Mouse (Mus musculus): Measurements from ENCODE around the gene Lsm14b.

Lsm14b gene

DNA sequence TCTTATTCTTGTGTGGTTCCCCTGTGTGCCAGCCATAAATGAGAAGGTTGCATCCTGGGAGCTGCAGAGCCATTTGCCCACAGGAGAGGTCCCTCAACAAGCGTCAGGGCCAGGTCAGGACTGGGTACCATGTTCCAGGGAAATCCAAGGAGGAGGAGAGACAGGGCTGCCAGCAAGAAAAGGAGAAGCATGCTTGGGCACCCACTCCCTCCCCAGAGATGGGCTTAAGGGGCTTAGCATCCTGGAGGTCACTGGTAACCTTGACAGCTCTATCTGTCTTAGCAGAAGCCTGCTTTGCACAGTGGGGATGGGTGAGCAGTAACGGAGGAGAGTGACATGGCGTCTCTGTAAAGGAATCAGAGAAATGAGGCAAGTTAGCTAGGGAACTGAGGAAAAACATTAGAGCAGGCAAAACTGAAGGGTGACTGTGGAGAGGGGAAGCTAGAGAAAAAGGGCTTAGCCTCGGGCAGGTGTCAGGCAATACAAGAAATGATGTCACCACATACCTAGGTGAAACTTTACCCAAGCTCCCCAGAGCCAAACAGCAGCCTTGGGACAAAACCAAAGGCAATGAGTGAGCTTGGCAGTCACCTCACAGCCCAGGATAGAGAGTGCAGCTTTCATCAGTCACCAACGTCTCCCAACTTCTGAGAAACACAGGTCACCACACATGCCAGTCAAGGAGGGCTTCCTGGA, 19.0 kb upstream of the Lsm14b start:
- no peak for TF ChIP-seq GATA4 (IDR thresholded peaks at IDR 0.05; ENCODE audit: insufficient replicate concordance, low read length)

DNA sequence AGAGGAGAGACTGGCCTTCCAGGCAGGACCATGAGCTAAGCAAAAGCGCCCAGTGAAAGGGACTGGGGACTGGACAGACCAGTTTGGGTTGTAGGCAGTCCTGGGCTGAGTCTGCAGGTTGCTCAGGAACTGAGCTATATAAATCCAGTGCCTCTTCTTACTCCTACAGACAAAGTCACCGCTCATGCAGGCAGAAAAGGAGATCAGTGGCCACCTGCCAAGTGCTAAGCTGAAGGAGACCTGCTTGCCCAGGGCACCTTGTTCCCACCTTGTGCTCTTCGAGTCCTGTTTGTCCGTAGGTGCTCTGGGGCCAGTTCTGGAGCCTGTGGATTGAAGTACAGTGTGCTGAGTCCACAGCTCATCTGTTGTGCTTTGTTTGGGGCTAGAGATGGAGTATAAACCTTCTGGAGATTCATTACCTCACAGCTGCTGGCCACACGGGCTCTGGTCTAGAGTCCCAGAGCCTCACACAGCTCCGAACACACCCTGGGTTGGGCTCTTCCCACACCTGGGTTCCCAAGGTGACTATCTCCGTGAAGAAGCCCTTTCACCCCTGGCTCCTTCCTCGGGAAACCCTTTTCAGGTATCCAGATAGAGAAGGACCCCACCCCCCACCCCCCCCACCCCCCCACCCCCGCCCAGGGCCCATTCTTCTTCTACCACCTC, 18.3 kb upstream of the Lsm14b start:
- no peak for TF ChIP-seq GATA4 (IDR thresholded peaks at IDR 0.05; ENCODE audit: insufficient replicate concordance, low read length)

- no peak for TF ChIP-seq GATA4 (IDR thresholded peaks at IDR 0.05; ENCODE audit: insufficient replicate concordance, low read length)
These were observed 14.1 kb upstream of the Lsm14b start for GRCm38 (mm10) chr2:180010686-180011085.

DNA sequence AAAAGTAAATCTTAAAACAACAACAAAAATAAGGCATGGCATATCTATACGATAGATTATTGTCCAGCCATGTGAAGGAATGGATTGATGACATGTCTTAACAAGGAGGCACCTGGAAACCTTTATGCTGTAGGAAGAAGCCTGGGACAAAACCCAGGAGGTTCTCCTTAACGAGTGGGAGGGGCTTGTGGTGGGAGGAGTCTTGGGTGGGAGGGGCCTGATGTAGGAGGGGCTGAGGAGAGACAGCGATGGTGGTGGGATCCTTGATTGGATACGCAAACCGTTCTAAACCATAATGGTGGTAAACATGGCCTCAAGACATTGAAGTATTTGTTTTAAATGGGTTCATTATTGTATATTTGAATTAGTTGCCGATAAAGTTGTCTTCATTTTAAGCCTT, 13.4 kb upstream of the Lsm14b start:
- TF ChIP-seq GATA4 (IDR thresholded peaks at IDR 0.05; ENCODE audit: insufficient replicate concordance, low read length): no peak

GRCm38 (mm10) chr2:180013686-180014085, 11.1 kb upstream of the Lsm14b start:
- TF ChIP-seq GATA4 (IDR thresholded peaks at IDR 0.05; ENCODE audit: insufficient replicate concordance, low read length): no peak

DNA sequence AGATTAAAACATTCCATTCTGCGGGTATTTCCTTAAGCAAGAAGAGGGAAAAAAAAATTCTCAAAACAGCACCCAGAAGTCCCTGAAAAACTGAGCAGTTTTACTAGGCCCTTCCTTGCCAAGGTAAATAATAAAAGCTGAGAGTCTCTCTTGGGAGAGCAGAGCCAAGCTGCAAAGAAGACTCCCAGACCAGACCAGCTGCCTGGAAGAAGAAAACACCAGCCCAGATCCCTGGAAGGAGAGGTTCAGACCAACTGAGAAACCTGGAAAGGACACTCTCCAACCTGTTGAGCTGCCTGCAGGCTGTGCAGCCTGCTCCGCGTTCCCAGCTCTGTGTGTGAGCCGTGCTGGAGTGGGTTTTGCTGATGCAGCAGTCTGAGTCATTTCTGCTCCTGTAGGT, 7.2 kb upstream of the Lsm14b start:
- no peak for TF ChIP-seq GATA4 (IDR thresholded peaks at IDR 0.05; ENCODE audit: insufficient replicate concordance, low read length)

GRCm38 (mm10) chr2:180018573-180018972, 6.2 kb upstream of the Lsm14b start:
- no peak for TF ChIP-seq GATA4 (IDR thresholded peaks at IDR 0.05; ENCODE audit: insufficient replicate concordance, low read length)

GRCm38 (mm10) chr2:180020091-180020661, 4.6 kb upstream of the Lsm14b start:
- no peak for TF ChIP-seq GATA4 (IDR thresholded peaks at IDR 0.05; ENCODE audit: insufficient replicate concordance, low read length)

DNA sequence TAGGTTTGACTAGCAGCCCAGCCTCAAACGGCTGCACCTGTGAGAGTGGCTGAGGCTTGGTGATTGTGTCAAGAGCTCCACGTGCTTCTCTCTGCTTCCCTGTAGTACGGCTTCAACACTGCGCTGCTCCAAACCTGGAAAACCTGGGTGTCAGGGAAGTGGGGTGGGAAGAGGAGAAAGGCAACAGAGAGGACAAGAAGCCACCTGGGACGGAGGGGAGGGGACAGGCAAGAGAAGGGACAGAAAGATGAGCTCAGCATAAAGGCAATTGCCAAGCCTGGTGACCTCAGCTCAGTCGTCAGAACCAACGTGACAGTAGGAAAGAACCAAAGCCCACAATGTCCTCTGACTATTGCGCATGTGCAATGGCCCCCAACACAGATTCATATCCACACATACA, 3.9 kb upstream of the Lsm14b start:
- no peak for TF ChIP-seq GATA4 (IDR thresholded peaks at IDR 0.05; ENCODE audit: insufficient replicate concordance, low read length)

DNA sequence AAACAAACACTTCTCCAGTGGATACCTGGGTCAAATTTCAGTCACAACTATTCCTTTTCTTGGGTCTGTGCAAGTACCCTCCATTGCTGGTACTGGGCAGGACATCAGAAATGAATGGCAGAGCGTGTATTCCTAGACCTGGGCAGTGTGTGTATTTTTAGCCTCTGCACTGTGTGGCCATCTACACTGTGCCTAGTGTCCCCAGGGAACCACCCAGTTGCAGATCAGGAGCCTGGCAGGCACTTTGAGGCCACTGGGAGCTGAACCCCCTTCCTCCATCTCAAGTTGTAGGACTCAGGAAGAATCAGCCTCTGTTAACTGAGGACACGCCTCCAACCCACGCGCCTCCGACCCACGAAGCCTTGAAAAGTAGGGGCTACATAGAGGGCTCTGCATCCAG, 2.0 kb upstream of the Lsm14b start:
- TF ChIP-seq GATA4 (IDR thresholded peaks at IDR 0.05; ENCODE audit: insufficient replicate concordance, low read length): no peak

GRCm38 (mm10) chr2:180025135-180025860, 511 bp downstream of the Lsm14b start:
- no peak for TF ChIP-seq GATA4 (IDR thresholded peaks at IDR 0.05; ENCODE audit: insufficient replicate concordance, low read length)

GRCm38 (mm10) chr2:180025861-180026200, 1.0 kb downstream of the Lsm14b start:
- TF ChIP-seq GATA4 (IDR thresholded peaks at IDR 0.05; ENCODE audit: insufficient replicate concordance, low read length): no peak

DNA sequence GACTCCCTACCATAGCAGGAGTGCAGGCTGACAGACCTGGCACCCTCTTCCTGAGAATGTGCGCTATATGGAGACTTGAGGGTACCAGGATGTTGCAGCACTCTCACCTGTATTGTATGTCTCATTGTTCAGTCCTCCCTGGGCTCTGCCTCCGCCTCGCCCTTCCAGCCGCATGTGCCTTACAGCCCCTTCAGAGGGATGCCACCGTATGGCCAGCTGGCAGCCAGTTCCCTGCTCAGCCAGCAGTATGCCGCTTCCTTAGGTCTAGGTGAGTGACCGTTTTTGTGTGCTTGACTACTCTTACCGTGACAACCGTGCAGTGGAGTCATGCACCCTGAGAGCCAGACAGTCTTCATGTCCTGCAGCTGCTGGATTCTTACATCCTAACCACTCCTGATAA, 3.0 kb downstream of the Lsm14b start:
- TF ChIP-seq GATA4 (IDR thresholded peaks at IDR 0.05; ENCODE audit: insufficient replicate concordance, low read length): no peak

- TF ChIP-seq GATA4 (IDR thresholded peaks at IDR 0.05; ENCODE audit: insufficient replicate concordance, low read length): no peak
These were observed 6.5 kb downstream of the Lsm14b start for GRCm38 (mm10) chr2:180031270-180031669.

GRCm38 (mm10) chr2:180032925-180033324, 8.1 kb downstream of the Lsm14b start:
- no peak for TF ChIP-seq GATA4 (IDR thresholded peaks at IDR 0.05; ENCODE audit: insufficient replicate concordance, low read length)

DNA sequence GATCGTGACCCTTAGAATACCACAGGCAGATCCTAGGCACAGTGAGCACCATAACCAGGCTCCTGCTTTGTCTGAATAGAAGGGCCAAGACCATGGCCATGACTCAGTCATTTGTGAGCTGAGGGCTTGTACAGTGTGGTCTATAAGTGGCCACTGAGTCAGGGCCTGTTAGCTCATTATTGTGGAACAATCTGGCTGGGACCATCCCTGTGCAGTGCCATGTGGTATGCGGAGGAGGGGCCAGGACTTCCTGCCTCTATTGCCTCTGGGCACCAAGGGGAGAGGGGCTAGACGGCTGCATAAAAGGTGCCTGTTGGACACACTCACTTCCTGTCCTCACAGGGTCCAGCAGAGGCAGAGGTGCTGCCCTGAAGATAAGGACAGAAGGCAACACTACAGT, 9.2 kb downstream of the Lsm14b start:
- no peak for TF ChIP-seq GATA4 (IDR thresholded peaks at IDR 0.05; ENCODE audit: insufficient replicate concordance, low read length)
